Mouse (Mus musculus): Measurements from ENCODE around the gene Vamp1. TPM values are rescaled to one million over a fixed set of nuclear protein-coding genes. Genes with fewer than 3 reads are reported as not detected.

The Vamp1 gene
- polyA plus RNA-seq, 1 experiment from 2014 or later: 1.3 TPM

DNA sequence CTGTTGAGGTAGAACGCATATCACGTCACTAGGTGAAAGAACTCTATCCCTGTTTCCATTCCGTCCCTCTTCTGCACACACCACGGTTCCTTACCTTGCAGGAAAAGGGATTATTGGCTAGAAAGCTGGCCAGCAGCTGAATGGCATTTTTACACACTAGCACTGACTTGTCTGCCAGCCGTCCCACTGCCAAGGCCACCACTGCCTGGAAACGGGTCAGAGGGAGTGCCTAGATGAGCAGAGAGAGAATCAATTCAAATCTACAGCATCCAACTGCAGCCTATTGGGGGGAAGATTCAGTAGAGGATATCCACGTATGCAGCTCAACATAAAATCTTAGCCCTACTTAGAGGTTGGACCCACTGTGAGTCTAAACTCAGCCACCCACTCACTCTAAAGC is 35.8 kb upstream of the Vamp1 start:
- Histone ChIP-seq H3K27ac (ENCODE audit: low read depth, low read length) (no peak overlapping the region), H3K36me3 (ENCODE audit: control insufficient read depth, insufficient read depth, low read length) (peaks cover 65% of the 10 kb centered on the region), H3K4me1 (ENCODE audit: control insufficient read depth, insufficient read depth, low read length) (no peaks in the 10 kb centered on the region), H3K9me3 (ENCODE audit: control insufficient read depth, low read length) (no peaks in the 10 kb centered on the region), H3K9ac (ENCODE audit: low read length) (no peak overlapping the region), H3K4me3 (ENCODE audit: low read depth, low read length) (no peak overlapping the region), H3K4me2 (no peak overlapping the region), H3K27me3 (ENCODE audit: control insufficient read depth, insufficient read depth, low read length) (no peaks in the 10 kb centered on the region)
- ATAC-seq (ENCODE audit: low FRiP score) (no peak), DNase-seq (ENCODE audit: low spot score, missing footprints) (no peak)
- WGBS: 92% methylated on average over 7 of the region's 7 CpGs

DNA sequence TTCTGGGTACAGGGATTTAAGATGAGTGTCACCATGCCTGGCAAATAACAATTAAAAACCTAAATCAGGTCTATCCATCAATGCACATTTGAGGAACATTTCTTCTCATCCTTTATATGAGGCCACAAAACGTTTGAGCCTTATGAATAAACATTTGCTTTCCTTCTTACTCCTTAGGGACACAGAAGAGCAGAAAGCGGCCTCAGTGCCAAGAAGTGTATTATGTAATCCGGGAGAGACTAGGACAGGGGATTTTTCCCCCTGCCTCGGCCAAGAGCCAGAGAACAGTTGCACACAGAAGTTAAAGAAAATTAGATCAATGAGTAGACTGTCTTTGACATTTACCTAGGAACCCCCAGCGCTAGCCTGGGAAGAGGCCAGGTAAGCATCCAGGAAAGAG is 33.2 kb upstream of the Vamp1 start:
- Histone ChIP-seq H3K9ac (ENCODE audit: low read length) (no peak overlapping the region), H3K27ac (ENCODE audit: low read depth, low read length) (no peak overlapping the region), H3K36me3 (ENCODE audit: control insufficient read depth, insufficient read depth, low read length) (peaks cover 56% of the 10 kb centered on the region), H3K4me3 (ENCODE audit: low read depth, low read length) (no peak overlapping the region), H3K27me3 (ENCODE audit: control insufficient read depth, insufficient read depth, low read length) (no peaks in the 10 kb centered on the region), H3K4me2 (no peak overlapping the region), H3K4me1 (ENCODE audit: control insufficient read depth, insufficient read depth, low read length) (no peaks in the 10 kb centered on the region), H3K9me3 (ENCODE audit: control insufficient read depth, low read length) (no peaks in the 10 kb centered on the region)
- no peak for ATAC-seq (ENCODE audit: low FRiP score)
- 85% methylated on average over 5 of the region's 5 CpGs for WGBS
- no peak for DNase-seq (ENCODE audit: low spot score, missing footprints)

DNA sequence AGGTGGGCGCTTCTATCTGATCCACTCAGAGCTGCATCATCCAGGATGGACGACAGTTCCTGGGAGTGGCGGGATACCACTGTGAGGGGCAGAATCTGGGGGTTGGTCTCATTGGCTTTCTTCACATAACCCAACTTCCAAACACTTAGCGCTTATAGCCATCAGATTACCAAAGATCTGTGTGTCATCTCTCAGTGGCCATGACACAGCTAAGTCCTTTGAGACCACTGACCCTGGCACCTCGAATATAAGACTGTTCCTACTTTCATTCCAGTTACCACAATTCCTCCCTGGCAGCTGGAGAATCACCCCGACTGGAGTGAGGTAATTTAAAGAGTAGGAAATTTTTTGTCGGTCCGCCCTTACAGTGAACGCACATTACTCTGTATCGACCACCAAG is 29.1 kb upstream of the Vamp1 start:
- H3K4me3 ChIP-seq (ENCODE audit: low read depth, low read length): no peak overlapping the region
- H3K27me3 ChIP-seq (ENCODE audit: control insufficient read depth, insufficient read depth, low read length): no peaks in the 10 kb centered on the region
- no peaks in the 10 kb centered on the region for H3K4me1 ChIP-seq (ENCODE audit: control insufficient read depth, insufficient read depth, low read length)
- 92% methylated on average over 10 of the region's 10 CpGs for WGBS
- ATAC-seq (ENCODE audit: low FRiP score): no peak
- no peak overlapping the region for H3K27ac ChIP-seq (ENCODE audit: low read depth, low read length)
- peak; percentile 75 for DNase-seq (ENCODE audit: low spot score, missing footprints)
- peaks cover 37% of the 10 kb centered on the region for H3K36me3 ChIP-seq (ENCODE audit: control insufficient read depth, insufficient read depth, low read length)
- H3K9me3 ChIP-seq (ENCODE audit: control insufficient read depth, low read length): no peaks in the 10 kb centered on the region
- no peak overlapping the region for H3K9ac ChIP-seq (ENCODE audit: low read length)
- H3K4me2 ChIP-seq: no peak overlapping the region

DNA sequence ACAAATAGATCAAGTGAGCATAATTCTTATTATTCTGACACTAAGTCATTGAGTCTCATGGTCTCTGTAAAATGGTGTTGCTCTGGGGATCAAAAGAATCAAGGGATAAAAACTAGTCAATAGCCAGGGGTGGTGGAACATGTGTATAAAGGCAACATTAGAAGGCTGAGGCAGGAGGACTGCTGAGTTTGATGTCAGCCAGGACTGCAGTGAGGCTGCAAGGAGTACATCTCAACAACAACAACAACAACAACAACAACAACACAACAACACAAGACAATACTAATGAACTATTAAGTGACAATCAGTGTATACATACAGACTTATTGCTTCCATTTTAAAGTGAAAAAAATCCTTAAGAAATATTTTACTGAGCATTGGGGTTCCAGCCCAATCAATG is 24.5 kb upstream of the Vamp1 start:
- ATAC-seq (ENCODE audit: low FRiP score): no peak
- Histone ChIP-seq H3K9ac (ENCODE audit: low read length) (peak overlapping the region; percentile 78), H3K27me3 (ENCODE audit: control insufficient read depth, insufficient read depth, low read length) (no peaks in the 10 kb centered on the region), H3K27ac (ENCODE audit: low read depth, low read length) (peak overlapping the region; percentile 83), H3K4me2 (peak overlapping the region; percentile 72), H3K9me3 (ENCODE audit: control insufficient read depth, low read length) (no peaks in the 10 kb centered on the region), H3K36me3 (ENCODE audit: control insufficient read depth, insufficient read depth, low read length) (peaks cover 16% of the 10 kb centered on the region), H3K4me1 (ENCODE audit: control insufficient read depth, insufficient read depth, low read length) (peaks cover 10% of the 10 kb centered on the region), H3K4me3 (ENCODE audit: low read depth, low read length) (peak overlapping the region; percentile 72)
- peak; percentile 87 for DNase-seq (ENCODE audit: low spot score, missing footprints)

DNA sequence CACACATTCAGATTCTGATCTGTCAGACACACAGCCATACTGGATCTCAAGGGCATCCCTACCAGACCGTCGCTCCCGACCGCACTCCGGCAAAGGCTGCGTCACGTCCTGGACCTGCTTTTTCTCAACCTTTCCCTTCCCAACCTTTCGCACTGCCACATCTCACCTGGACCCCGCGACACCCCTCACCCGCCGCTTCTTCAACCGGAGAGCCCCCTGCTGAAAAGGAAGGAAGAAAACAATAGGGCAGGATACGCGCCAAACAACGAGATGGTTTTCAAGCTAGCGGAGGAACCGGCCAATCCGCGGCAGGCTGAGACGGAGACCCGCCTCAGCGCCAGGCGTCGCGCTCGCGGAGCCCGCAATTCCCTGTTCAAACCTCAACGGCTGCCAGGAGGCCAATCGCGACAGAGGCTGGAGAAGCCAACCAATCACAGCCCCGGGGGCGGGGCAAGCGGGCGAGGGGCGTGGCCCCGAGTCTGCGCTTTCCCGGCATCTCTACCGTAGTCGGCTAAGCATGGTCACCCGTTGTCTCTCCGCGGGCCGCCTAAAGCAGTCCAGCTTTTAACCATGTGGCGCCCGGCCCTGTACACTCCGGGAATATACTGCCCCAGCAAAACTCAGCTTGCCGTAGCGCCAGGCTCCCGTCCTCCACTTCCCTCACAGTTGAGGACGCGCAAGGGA is 23.9 kb upstream of the Vamp1 start, which contains the start of the genes Ncapd2 and Mrpl51:
Gene Ncapd2 (minus strand): TSS at position 370 of the 684 bp plus-strand sequence.
Gene Mrpl51 (plus strand): TSS at position 470 of the 684 bp plus-strand sequence.
- Histone ChIP-seq H3K36me3 (ENCODE audit: control insufficient read depth, insufficient read depth, low read length) (peaks cover 16% of the 10 kb centered on the region), H3K27ac (ENCODE audit: low read depth, low read length) (peak within 1 kb of the TSS; percentile 98), H3K4me3 (ENCODE audit: low read depth, low read length) (peak within 1 kb of the TSS; percentile 72), H3K9me3 (ENCODE audit: control insufficient read depth, low read length) (no peaks in the 10 kb centered on the region), H3K4me2 (peak within 1 kb of the TSS; percentile 83), H3K27me3 (ENCODE audit: control insufficient read depth, insufficient read depth, low read length) (no peaks in the 10 kb centered on the region), H3K9ac (ENCODE audit: low read length) (peak within 1 kb of the TSS; percentile 78), H3K4me1 (ENCODE audit: control insufficient read depth, insufficient read depth, low read length) (peaks cover 14% of the 10 kb centered on the region)
- ATAC-seq (ENCODE audit: low FRiP score) (peak; percentile 98), DNase-seq (ENCODE audit: low spot score, missing footprints) (peak; percentile 100)
- WGBS: 0% methylated on average over 54 of the region's 54 CpGs

DNA sequence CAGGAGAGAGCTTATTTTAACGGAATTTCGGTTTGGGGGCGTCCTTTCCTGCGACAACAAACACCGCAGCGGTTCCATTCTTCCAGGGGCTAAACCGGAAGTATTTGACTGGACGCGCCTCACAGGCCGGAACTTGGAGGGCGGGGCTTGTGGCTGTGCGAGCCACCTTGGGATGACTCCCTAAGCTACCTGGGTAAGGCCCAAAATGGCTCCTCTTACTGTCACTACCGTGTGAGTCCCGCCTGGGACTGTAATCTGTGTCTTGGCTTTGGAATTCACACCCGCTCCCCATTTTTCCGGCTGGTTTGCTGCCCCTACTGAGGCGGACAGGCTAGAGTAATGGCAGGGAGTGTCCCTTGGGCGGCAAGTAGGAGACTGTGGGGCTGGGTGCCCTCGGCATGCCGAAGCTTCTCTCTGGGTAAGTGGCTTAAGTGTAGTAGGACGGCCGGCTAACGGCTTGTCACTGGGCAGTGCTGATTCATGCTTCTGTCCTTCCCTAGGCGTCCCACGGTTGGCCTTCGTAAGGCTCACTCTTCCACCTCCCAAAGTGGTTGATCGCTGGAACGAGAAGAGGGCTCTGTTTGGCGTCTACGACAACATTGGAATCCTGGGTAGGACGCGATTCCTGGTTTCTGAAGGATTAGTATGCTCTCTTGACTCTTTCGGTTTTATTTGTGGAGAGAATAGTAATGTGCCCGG is 23.2 kb upstream of the Vamp1 start:
- Histone ChIP-seq H3K36me3 (ENCODE audit: control insufficient read depth, insufficient read depth, low read length) (peaks cover 13% of the 10 kb centered on the region), H3K27me3 (ENCODE audit: control insufficient read depth, insufficient read depth, low read length) (no peaks in the 10 kb centered on the region), H3K9ac (ENCODE audit: low read length) (peak overlapping the region; percentile 78), H3K4me3 (ENCODE audit: low read depth, low read length) (peak overlapping the region; percentile 72), H3K4me1 (ENCODE audit: control insufficient read depth, insufficient read depth, low read length) (peaks cover 15% of the 10 kb centered on the region), H3K9me3 (ENCODE audit: control insufficient read depth, low read length) (no peaks in the 10 kb centered on the region), H3K27ac (ENCODE audit: low read depth, low read length) (peak overlapping the region; percentile 98), H3K4me2 (peak overlapping the region; percentile 83)
- DNase-seq (ENCODE audit: low spot score, missing footprints) (peak; percentile 99), ATAC-seq (ENCODE audit: low FRiP score) (peak; percentile 92)
- under 1% methylated on average over 34 of the region's 34 CpGs for WGBS

DNA sequence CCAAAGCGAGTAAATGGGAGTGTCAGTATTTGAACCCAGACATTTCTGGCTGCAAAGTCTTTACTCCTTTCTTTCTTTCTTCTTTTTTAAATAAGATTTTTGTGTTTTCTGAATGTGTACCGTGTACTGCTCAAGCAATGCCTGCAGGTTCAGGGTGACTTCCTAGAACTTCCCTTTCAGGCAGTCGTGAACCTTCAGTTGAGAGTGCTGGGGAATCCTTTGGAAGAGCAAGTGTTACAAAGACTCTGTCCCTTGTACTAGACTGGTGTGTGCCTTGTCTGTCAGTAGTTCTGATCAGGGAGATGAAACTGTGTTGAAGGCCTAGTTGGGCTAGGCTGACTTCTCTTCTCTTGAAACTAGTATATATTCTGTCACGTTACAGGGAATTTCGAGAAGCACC is 22.5 kb upstream of the Vamp1 start:
- Histone ChIP-seq H3K4me1 (ENCODE audit: control insufficient read depth, insufficient read depth, low read length) (peaks cover 15% of the 10 kb centered on the region), H3K9ac (ENCODE audit: low read length) (peak overlapping the region; percentile 78), H3K36me3 (ENCODE audit: control insufficient read depth, insufficient read depth, low read length) (peaks cover 7% of the 10 kb centered on the region), H3K4me2 (peak overlapping the region; percentile 83), H3K27ac (ENCODE audit: low read depth, low read length) (no peak overlapping the region), H3K4me3 (ENCODE audit: low read depth, low read length) (peak overlapping the region; percentile 72), H3K27me3 (ENCODE audit: control insufficient read depth, insufficient read depth, low read length) (no peaks in the 10 kb centered on the region), H3K9me3 (ENCODE audit: control insufficient read depth, low read length) (no peaks in the 10 kb centered on the region)
- no peak for ATAC-seq (ENCODE audit: low FRiP score)
- WGBS: 44% methylated on average over 5 of the region's 5 CpGs
- no peak for DNase-seq (ENCODE audit: low spot score, missing footprints)

DNA sequence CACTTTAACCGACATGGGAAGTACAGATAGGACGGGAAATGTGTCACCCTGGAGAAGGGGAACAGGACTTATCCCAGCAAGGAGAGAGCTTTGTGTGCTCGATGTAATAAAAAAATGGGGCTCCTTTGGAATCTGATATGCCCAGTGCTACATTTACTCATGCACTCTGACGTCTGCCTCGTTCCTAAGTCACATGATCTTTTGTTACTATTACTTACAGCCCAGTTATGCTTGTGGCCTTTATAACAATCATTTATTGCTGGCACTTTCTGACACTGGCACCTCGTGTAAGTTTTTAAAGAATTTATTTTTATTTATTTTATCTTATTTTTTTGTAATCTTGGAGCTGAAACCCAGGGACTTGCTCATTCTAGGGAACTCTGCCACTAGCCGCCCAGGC is 22.0 kb upstream of the Vamp1 start:
- Histone ChIP-seq H3K9me3 (ENCODE audit: control insufficient read depth, low read length) (no peaks in the 10 kb centered on the region), H3K9ac (ENCODE audit: low read length) (no peak overlapping the region), H3K4me3 (ENCODE audit: low read depth, low read length) (no peak overlapping the region), H3K4me1 (ENCODE audit: control insufficient read depth, insufficient read depth, low read length) (peaks cover 15% of the 10 kb centered on the region), H3K36me3 (ENCODE audit: control insufficient read depth, insufficient read depth, low read length) (peaks cover 3% of the 10 kb centered on the region; the same call in 1 of the 2 replicates), H3K27ac (ENCODE audit: low read depth, low read length) (no peak overlapping the region), H3K27me3 (ENCODE audit: control insufficient read depth, insufficient read depth, low read length) (no peaks in the 10 kb centered on the region), H3K4me2 (no peak overlapping the region)
- no peak for ATAC-seq (ENCODE audit: low FRiP score)
- WGBS: 88% methylated on average over 7 of the region's 7 CpGs
- DNase-seq (ENCODE audit: low spot score, missing footprints): no peak

DNA sequence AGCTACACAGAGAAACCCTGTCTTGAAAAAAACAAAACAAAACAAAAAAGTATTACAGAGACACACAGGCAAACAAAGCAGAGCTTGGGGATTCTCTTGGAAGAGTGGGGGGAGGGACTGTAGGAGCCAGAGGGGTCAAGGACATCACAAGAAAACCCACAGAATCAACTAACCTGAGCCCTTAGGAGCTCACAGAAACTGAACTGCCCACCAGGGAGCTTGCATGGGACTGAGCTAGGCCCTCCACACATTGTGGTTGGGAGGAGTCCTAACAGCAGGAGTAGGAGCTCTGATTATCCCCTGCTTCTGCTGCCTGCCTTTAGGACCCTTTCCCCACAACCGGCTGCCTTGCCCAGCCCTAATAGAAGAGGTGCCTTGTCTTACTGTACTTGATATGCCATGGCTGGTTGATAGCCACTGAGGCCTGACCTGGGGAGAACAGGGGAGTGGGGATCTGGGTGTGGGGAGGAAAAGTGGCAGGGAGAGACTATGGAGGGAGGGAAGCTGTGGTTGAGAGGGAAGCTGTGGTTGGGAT is 19.7 kb upstream of the Vamp1 start:
- no peaks in the 10 kb centered on the region for H3K36me3 ChIP-seq (ENCODE audit: control insufficient read depth, insufficient read depth, low read length)
- H3K4me2 ChIP-seq: no peak overlapping the region
- H3K27me3 ChIP-seq (ENCODE audit: control insufficient read depth, insufficient read depth, low read length): no peaks in the 10 kb centered on the region
- no peak overlapping the region for H3K4me3 ChIP-seq (ENCODE audit: low read depth, low read length)
- DNase-seq (ENCODE audit: low spot score, missing footprints) (peak; percentile 82), ATAC-seq (ENCODE audit: low FRiP score) (no peak)
- peak overlapping the region; percentile 62 for H3K27ac ChIP-seq (ENCODE audit: low read depth, low read length)
- peaks cover 15% of the 10 kb centered on the region for H3K4me1 ChIP-seq (ENCODE audit: control insufficient read depth, insufficient read depth, low read length)
- no peak overlapping the region for H3K9ac ChIP-seq (ENCODE audit: low read length)
- 24% methylated on average over 1 of the region's 1 CpGs for WGBS
- H3K9me3 ChIP-seq (ENCODE audit: control insufficient read depth, low read length): no peaks in the 10 kb centered on the region

All from midbrain, embryonic 11.5 days (tissue).